Mouse (Mus musculus) adrenal gland, postnatal 10 days (tissue): ENCODE measurements at regions not wholly inside any gene's neighbourhood (a gene's known extent, or its start where the extent isn't known, plus 50 kb on each side); places are given as distances from the start of the nearest gene placed in this dataset.

Experiments used
- DNase-seq: peaks from one replicate; pipeline ENCODE4 v3.0.0; 2021; ENCODE audit warnings: mixed read lengths

- no peak for DNase-seq
Measured at GRCm38 (mm10) chr3:39591312-39591711, 704.6 kb downstream of the Fat4 start.

- DNase-seq = no peak
Measured at GRCm38 (mm10) chr3:39592349-39593117, 705.8 kb downstream of the Fat4 start.

DNA sequence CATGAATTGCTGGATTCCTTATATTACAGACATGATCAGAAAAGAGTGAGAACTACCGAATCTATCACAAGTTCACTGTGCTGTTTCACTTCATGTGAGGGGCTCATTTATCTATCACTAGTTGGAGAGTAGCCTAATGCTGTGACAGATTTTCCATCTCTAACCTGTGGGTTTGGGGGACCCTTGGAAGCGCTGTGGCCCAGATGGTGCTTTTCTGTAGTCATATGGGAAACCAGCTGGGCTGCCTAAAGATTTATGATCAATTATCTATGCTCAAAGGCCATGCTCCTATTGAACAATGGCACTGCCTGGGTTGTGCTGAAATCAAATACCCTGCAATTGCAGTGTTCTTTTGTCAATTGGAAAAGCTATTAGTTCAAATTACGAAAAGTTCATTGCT lies 723.2 kb downstream of the Fat4 start:
- no peak for DNase-seq

- no peak for DNase-seq
Measured at GRCm38 (mm10) chr3:39612408-39612807, 725.7 kb downstream of the Fat4 start.

GRCm38 (mm10) chr3:39637924-39638323 lies 751.2 kb downstream of the Fat4 start:
- DNase-seq = no peak

- DNase-seq = no peak
Measured at GRCm38 (mm10) chr3:39643194-39643593, 756.5 kb downstream of the Fat4 start.

DNA sequence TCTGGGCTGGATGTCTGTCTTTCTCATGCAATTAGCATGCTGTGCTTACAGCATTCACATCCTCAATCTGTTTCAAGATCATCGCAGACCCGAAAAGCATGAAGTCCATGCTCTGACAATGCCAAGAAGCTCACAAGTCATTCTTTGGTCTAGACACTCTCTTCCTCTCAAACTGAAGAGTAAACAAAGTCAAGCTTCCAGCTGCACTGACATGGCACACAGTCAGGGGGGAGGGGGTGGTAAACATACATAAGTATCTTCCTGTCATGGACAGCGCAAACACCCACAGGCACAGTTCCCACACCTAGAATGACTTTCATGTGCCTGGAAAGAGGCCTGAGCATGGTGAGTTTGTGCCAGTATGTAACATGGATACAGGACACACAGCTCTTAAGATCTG lies 780.1 kb downstream of the Fat4 start:
- no peak for DNase-seq

- no peak for DNase-seq
Measured at GRCm38 (mm10) chr3:39669145-39669544, 782.4 kb downstream of the Fat4 start.

DNA sequence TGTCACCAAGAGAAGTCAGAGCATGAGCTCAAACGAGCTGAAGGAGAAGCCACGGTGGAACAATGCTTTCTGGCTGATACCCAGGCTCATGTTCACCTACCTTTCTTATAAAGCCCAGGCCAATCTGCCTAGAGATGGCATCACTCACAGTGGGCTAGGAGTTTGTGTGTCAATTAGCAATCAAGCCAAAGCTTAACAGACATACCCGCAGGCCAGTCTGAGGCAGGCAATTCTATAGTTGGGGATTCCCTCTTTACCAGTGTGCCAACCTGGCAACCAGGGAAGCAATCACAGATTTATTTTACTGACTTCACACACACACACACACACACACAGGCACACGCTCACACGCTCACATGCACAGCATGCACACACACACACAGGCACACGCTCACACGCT lies 787.3 kb downstream of the Fat4 start:
- DNase-seq = no peak

GRCm38 (mm10) chr3:39674927-39675326 lies 788.2 kb downstream of the Fat4 start:
- DNase-seq = no peak

DNA sequence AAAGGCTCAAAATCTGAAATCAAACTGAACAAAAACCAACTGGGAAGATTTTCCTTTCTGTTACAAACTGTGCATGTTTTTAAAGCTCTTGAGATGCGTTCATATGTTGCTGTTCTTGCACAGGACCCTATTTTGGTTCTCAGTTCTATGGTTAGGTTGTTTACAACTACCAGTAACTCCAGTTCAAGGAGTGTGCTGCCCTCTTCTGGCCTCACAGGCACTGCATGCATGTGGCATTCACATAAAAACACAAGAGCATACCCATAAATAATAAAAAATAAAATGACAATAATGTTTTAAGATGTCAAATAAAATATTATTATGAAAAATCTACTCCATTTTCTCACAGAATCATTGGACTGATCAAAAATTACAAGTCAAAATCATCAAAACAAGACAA lies 818.9 kb downstream of the Fat4 start:
- DNase-seq = peak; percentile 4

GRCm38 (mm10) chr3:39712795-39713709 lies 818.0 kb upstream of the Intu start:
- no peak for DNase-seq

DNA sequence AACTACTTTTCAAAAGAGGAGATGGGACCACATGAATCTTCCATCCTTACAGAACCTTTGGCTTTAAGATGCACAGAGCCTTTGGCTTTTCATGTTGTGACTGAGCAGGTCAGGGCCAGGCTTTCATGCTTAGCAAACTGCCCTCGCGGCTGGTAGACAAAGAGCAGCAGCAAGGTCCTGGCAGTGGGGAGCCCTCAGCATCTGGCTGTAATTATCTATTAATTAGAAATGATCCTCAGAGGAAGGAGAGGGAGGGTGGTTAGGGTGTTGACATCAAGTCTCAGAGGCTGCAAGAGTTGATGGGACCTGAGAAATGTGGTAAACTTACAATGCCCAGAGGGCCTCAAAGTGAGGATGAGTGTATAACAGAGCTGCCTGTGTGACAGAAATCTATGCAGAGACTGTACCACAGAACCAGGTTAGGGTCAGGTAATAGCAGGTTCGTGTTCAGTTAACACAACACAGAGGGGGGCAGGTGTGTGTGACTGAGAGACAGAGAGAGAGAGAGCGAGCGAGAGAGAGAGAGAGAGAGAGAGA lies 817.0 kb upstream of the Intu start:
- no peak for DNase-seq

- DNase-seq = no peak
Measured at GRCm38 (mm10) chr3:39718946-39719545, 812.0 kb upstream of the Intu start.

DNA sequence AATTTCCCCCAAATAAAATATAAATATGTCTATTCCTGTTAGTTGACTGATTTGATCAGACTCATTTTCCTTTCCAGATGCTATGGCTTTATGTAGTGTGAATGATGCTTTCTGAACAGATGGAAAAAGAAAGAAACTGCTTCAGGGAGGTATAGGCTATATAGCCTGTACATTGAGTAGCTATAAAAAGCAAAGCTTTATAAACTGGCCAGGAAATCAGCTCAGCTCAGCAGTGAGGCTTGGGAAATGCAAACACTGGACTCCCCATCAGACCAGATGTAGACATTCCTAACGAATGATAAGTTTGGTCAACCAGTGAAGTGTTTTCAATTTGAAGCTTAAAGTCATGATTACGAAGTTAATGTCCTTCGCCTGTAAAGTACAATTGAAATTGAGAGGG lies 805.3 kb upstream of the Intu start:
- DNase-seq = no peak

DNA sequence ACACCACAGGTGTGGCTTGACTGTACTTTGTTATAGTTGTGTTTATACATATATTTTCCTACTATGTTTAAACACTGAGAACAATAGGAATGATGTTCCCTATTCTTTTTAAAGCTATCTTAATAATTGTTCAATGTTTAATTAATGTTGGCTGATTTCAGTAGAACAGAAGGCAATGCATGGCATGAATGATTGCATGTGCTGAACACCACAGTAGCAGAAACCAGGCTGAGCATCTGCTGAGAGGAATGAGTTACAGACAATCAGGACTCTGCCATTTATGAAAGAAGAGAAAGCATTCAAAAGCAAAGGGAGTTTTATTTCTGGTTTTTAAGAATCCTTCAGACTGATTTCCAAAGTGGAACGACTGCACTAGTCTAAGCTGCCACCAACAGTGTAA lies 794.4 kb upstream of the Intu start:
- DNase-seq = no peak

DNA sequence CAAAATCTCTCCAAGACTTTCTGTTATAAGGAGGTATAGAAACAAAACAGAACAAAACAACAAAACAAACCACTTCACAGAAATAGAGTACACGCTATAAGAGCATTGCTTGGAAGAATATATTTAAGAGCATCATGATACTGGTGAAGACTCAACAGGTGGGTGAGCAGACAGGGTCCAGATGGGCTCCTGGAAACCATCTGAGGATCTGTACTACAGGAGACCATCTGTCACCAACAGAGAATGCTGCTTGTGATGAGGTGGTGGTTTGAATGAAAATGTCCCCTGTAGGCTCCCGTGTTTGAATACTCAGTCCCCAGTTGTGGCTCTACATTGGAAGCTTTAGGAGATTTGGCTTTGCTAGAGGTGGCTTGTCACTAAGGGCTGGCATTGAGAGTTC lies 785.1 kb upstream of the Intu start:
- DNase-seq = no peak

DNA sequence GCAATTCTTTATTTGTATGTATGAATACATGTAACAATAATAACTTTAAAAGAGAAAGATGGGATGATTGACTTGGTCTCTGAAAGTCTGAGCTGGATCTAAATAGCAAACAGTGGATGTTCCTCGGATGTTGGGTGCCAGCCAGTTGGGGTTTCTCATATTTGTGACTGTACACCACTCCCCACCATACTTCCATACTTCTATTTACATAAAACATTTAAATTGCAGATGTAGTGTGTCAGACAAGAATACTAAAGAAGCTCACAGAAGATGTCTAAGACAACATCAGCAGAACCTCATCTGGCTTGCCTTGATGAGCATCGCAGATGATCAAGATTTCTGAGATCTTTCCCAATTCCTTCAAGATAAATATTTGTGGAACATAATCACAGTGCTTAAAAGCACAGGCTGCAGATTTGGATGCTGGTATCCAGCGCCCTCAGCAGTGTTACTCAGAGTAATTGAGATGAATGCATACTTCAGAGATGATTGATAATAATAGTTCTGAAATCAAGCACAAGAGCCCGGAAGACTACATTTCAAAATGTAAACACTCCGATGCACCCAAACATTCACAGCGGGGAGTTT lies 762.0 kb upstream of the Intu start:
- DNase-seq = no peak

- DNase-seq = no peak
Measured at GRCm38 (mm10) chr3:39776278-39777039, 754.6 kb upstream of the Intu start.

- no peak for DNase-seq
Measured at GRCm38 (mm10) chr3:39779690-39780218, 751.3 kb upstream of the Intu start.

GRCm38 (mm10) chr3:39780270-39780669 lies 750.8 kb upstream of the Intu start:
- no peak for DNase-seq
